Mouse (Mus musculus): ENCODE measurements around the gene Trrap. TPM values are rescaled to one million over a fixed set of nuclear protein-coding genes. Genes with fewer than 3 reads are reported as not detected.

Gene Trrap
- total and polyA plus RNA-seq, 3 experiments = 18.2 to 77.0 (median 55.0) TPM

- Histone ChIP-seq H3K27ac (ENCODE audit: insufficient read depth, low read depth) (no peak overlapping the region), H3K9ac (ENCODE audit: insufficient read depth, low read depth) (no peak overlapping the region), H3K79me2 (replicated peaks; ENCODE audit: control insufficient read depth, extremely low read depth, insufficient read depth, poor library complexity, severe bottlenecking) (no peaks in the 10 kb centered on the region), H3K4me1 (ENCODE audit: control insufficient read depth in 1 of 2, insufficient read depth in 2 of 2) (no peaks in the 10 kb centered on the region), H3K9me3 (replicated peaks; ENCODE audit: low read length) (no peaks in the 10 kb centered on the region), H3K36me3 (replicated peaks in 1 of 2; ENCODE audit: control insufficient read depth in 1 of 2, insufficient read depth in 1 of 2, low read length in 1 of 2) (peaks cover 17 to 80% of the 10 kb centered on the region in 2 experiments), H3K4me2 (ENCODE audit: insufficient read depth, low read depth, poor library complexity, severe bottlenecking) (no peak overlapping the region), H3K27me3 (replicated peaks) (no peaks in the 10 kb centered on the region), H3K4me3 (replicated peaks in 1 of 3; ENCODE audit: low read depth in 2 of 3, low read length in 2 of 3, poor library complexity in 1 of 3) (no peak overlapping the region)
- DNase-seq (ENCODE audit: extremely low read depth) = no peak
- TF ChIP-seq JUND (conservative IDR thresholded peaks at IDR 0.05; ENCODE audit: low read depth, low read length) = no peak
- TF ChIP-seq HCFC1 (IDR thresholded peaks at IDR 0.05; ENCODE audit: low read depth, low read length) = no peak
- no peak for TF ChIP-seq CHD1 (IDR thresholded peaks at IDR 0.05; ENCODE audit: low read depth, low read length)
- no peak for TF ChIP-seq RAD21 (IDR thresholded peaks at IDR 0.05; ENCODE audit: low read depth, low read length)
- TF ChIP-seq RCOR1 (conservative IDR thresholded peaks at IDR 0.05; ENCODE audit: low read depth, low read length) = no peak
- no peak for TF ChIP-seq MXI1 (IDR thresholded peaks at IDR 0.05; ENCODE audit: low read depth, low read length)
- no peak for TF ChIP-seq NRF1 (IDR thresholded peaks at IDR 0.05; ENCODE audit: low read depth, low read length)
- no peak for TF ChIP-seq EP300 (IDR thresholded peaks at IDR 0.05; ENCODE audit: low read length)
- no peak for TF ChIP-seq ELF1 (IDR thresholded peaks at IDR 0.05; ENCODE audit: low read depth, low read length)
- no peak for TF ChIP-seq ETS1 (conservative IDR thresholded peaks at IDR 0.05; ENCODE audit: low read depth, low read length)
- no peak for TF ChIP-seq ZNF384 (IDR thresholded peaks at IDR 0.05; ENCODE audit: low read depth, low read length)
- TF ChIP-seq USF1 (IDR thresholded peaks at IDR 0.05; ENCODE audit: low read depth, low read length) = no peak
- no peak for TF ChIP-seq MEF2A (IDR thresholded peaks at IDR 0.05; ENCODE audit: borderline replicate concordance, low read depth, low read length)
- TF ChIP-seq ZKSCAN1 (IDR thresholded peaks at IDR 0.05; ENCODE audit: borderline replicate concordance, low read depth, low read length) = no peak
- in situ Hi-C loops (cut with MboI; ENCODE audit: low pct_ligation_motif_present, low pct_unique_long_range_greater_than_20kb, low sequenced_read_pairs) (no loop called here), dilution Hi-C loops (cut with MboI; ENCODE audit: extremely low pct_ligation_motif_present, extremely low pct_unique_long_range_greater_than_20kb, low sequenced_read_pairs) (no loop called here)
Observed at GRCm38 (mm10) chr5:144885968-144886650, 118.6 kb downstream of the Trrap start.

- no peak overlapping the region for H3K27ac ChIP-seq (ENCODE audit: insufficient read depth, low read depth)
- no peaks in the 10 kb centered on the region for H3K9me3 ChIP-seq (replicated peaks; ENCODE audit: low read length)
- no peaks in the 10 kb centered on the region for H3K4me1 ChIP-seq (ENCODE audit: control insufficient read depth in 1 of 2, insufficient read depth in 2 of 2)
- H3K36me3 ChIP-seq (replicated peaks in 1 of 2; ENCODE audit: control insufficient read depth in 1 of 2, insufficient read depth in 1 of 2, low read length in 1 of 2) = peaks cover 10 to 73% of the 10 kb centered on the region in 2 experiments
- no peak overlapping the region for H3K9ac ChIP-seq (ENCODE audit: insufficient read depth, low read depth)
- H3K4me3 ChIP-seq (replicated peaks in 1 of 3; ENCODE audit: low read depth in 2 of 3, low read length in 2 of 3, poor library complexity in 1 of 3) = no peak overlapping the region
- no peaks in the 10 kb centered on the region for H3K27me3 ChIP-seq (replicated peaks)
- no peak for DNase-seq (ENCODE audit: extremely low read depth)
- no peaks in the 10 kb centered on the region for H3K79me2 ChIP-seq (replicated peaks; ENCODE audit: control insufficient read depth, extremely low read depth, insufficient read depth, poor library complexity, severe bottlenecking)
- TF ChIP-seq HCFC1 (IDR thresholded peaks at IDR 0.05; ENCODE audit: low read depth, low read length) = no peak
- TF ChIP-seq NRF1 (IDR thresholded peaks at IDR 0.05; ENCODE audit: low read depth, low read length) = no peak
- no peak for TF ChIP-seq GABPA (IDR thresholded peaks at IDR 0.05; ENCODE audit: insufficient replicate concordance, low read depth, low read length)
- in situ Hi-C loops (cut with MboI; ENCODE audit: low pct_ligation_motif_present, low pct_unique_long_range_greater_than_20kb, low sequenced_read_pairs) (no loop called here), dilution Hi-C loops (cut with MboI; ENCODE audit: extremely low pct_ligation_motif_present, extremely low pct_unique_long_range_greater_than_20kb, low sequenced_read_pairs) (no loop called here)
- H3K4me2 ChIP-seq (ENCODE audit: insufficient read depth, low read depth, poor library complexity, severe bottlenecking) = no peak overlapping the region
Observed at GRCm38 (mm10) chr5:144891276-144891675, 123.7 kb downstream of the Trrap start.
